Mouse (Mus musculus) midbrain, embryonic 14.5 days (tissue): ENCODE measurements at regions not wholly inside any gene's neighbourhood (a gene's known extent, or its start where the extent isn't known, plus 50 kb on each side); places are given as distances from the start of the nearest gene placed in this dataset.
"Not testable (repeated sequence)": the region's sequence is repeated elsewhere in the genome, so short reads cannot be mapped to it uniquely, and the experiment has no call there.

ENCODE experiments used
- ATAC-seq: fragments of 200-750 bp; cut with Nextera tagmentation; 2 replicates; pipeline ENCODE4 v1.8.0; 2017; ENCODE audit warnings: moderate number of reproducible peaks, moderate library complexity; ENCODE audit not compliant: low FRiP score, low TSS enrichment
- DNase-seq: peaks from one replicate; pipeline ENCODE4 v3.0.0-alpha.2; 2015
- H3K27ac ChIP-seq: fragments of 300-500 bp; sonication (generic); replicated peaks from 2 replicates; pipeline ENCODE4 v1.5.1; 2014; ENCODE audit warnings: mild to moderate bottlenecking, low read depth, low read length, moderate library complexity
- H3K27me3 ChIP-seq: fragments of 300-500 bp; sonication (generic); 2 replicates; pipeline ENCODE4 v1.6.1; 2014; ENCODE audit warnings: low read length, control low read depth, mixed read lengths; ENCODE audit not compliant: control insufficient read depth, insufficient read depth
- H3K36me3 ChIP-seq: fragments of 300-500 bp; sonication (generic); 2 replicates; pipeline ENCODE4 v1.6.1; 2014; ENCODE audit warnings: low read length, control low read depth; ENCODE audit not compliant: control insufficient read depth, insufficient read depth
- H3K4me1 ChIP-seq: fragments of 300-500 bp; sonication (generic); 2 replicates; pipeline ENCODE4 v1.6.1; 2014; ENCODE audit warnings: mild to moderate bottlenecking, antibody characterized with exemption, low read length, control low read depth; ENCODE audit not compliant: control insufficient read depth, insufficient read depth
- H3K4me2 ChIP-seq: fragments of 300-500 bp; sonication (generic); 2 replicates; pipeline ENCODE4 v1.6.1; 2014; ENCODE audit warnings: mild to moderate bottlenecking, low read length, moderate library complexity
- H3K4me3 ChIP-seq: fragments of 300-500 bp; sonication (generic); replicated peaks from 2 replicates; pipeline ENCODE4 v1.5.1; 2014; ENCODE audit warnings: low read depth, low read length
- H3K9ac ChIP-seq: fragments of 300-500 bp; sonication (generic); replicated peaks from 2 replicates; pipeline ENCODE4 v1.6.1; 2014; ENCODE audit warnings: mild to moderate bottlenecking, low read length, moderate library complexity
- H3K9me3 ChIP-seq: fragments of 300-500 bp; sonication (generic); 2 replicates; pipeline ENCODE4 v1.6.1; 2016; ENCODE audit warnings: low read length, control low read depth, mixed read lengths; ENCODE audit not compliant: control insufficient read depth
- WGBS: fragments of 180-500 bp; shearing (Covaris S2); extraction: QIAGEN DNeasy Blood & Tissue Kit; methylation state at CpG from one replicate; pipeline ENCODE4 v1.1.7; 2014; 5-methylcytosine and 5-hydroxymethylcytosine counted together

DNA sequence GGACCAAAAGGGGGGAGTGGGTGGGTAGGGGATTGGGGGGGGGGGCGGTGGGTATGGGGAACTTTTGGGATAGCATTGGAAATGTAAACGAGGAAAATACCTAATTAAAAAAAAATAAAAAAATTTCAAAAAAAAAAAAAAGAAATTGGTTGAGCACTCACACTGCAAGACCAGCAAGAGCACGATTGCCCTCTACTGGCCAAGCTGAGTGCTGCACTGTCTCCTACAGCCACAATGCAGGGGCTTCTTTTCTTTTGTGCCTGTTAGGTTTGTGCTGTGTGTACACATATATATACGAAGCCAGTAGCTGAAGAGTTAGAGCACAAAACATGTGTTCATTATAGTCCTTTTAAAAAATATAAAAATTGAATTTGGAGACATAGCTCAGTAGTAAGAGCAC, 55.6 kb downstream of the Mup20 start:
- Histone ChIP-seq H3K4me3 (no peak overlapping the region), H3K27me3 (no peaks in the 10 kb centered on the region), H3K36me3 (no peaks in the 10 kb centered on the region), H3K4me1 (no peaks in the 10 kb centered on the region), H3K4me2 (no peak overlapping the region), H3K9me3 (no peaks in the 10 kb centered on the region), H3K9ac (no peak overlapping the region), H3K27ac (no peak overlapping the region)
- no peak for ATAC-seq
- peak; percentile 59 for DNase-seq
- 34% methylated on average over 4 of the region's 4 CpGs for WGBS

DNA sequence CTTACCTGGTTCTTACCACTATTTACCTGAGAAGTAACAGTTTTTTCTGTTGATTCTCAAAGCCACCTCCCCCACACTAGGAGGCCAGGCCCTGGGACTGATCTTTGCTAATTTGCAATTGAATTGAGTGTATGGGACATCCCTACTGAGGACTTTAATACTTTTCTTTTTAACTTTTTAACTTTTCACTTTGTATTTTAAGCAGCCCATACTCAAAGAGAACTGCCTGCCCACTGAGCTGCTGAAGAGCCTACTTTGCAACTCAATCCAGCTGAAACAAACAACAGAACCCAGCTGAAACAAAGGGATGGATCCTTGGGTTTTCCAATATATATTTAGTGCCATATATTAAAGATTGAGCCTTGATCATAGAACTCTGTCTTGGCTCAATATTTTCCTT, 64.0 kb downstream of the Mup20 start:
- H3K9me3 ChIP-seq, DNase-seq, H3K27ac ChIP-seq, H3K4me2 ChIP-seq, ATAC-seq, H3K4me1 ChIP-seq, H3K36me3 ChIP-seq, H3K4me3 ChIP-seq, H3K9ac ChIP-seq, H3K27me3 ChIP-seq: not testable (repeated sequence)

GRCm38 (mm10) chr4:61976159-61976558, 77.8 kb downstream of the Mup20 start:
- 94% methylated on average over 7 of the region's 7 CpGs for WGBS
- Histone ChIP-seq H3K27me3 (no peaks in the 10 kb centered on the region), H3K4me3 (no peak overlapping the region), H3K9me3 (no peaks in the 10 kb centered on the region), H3K27ac (no peak overlapping the region), H3K4me1 (no peaks in the 10 kb centered on the region), H3K36me3 (no peaks in the 10 kb centered on the region), H3K9ac (no peak overlapping the region), H3K4me2 (no peak overlapping the region)
- DNase-seq (no peak), ATAC-seq (no peak)

DNA sequence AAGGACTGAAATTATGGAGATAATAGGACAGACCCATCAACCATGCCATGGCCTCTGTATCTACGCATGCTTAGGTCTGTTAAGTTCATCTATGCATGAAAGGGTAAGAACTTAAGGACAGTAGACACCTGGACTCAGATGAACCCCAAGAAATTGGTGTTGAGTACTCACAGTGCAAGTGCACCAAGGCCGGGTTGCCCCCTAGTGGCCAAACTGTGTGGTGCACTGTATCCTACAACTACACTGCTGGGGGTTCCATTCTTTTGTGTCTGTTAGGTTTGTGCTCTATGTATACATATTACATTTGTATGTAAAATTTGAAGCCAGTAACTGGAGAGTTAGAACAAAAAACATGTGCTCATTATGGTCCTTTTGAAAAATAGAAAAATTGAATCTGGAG, 80.7 kb downstream of the Mup20 start:
- DNase-seq (peak; percentile 29), ATAC-seq (no peak)
- Histone ChIP-seq H3K4me3 (no peak overlapping the region), H3K36me3 (no peaks in the 10 kb centered on the region), H3K4me2 (no peak overlapping the region), H3K4me1 (no peaks in the 10 kb centered on the region), H3K9ac (no peak overlapping the region), H3K27me3 (no peaks in the 10 kb centered on the region), H3K9me3 (no peaks in the 10 kb centered on the region), H3K27ac (no peak overlapping the region)
- WGBS = 59% methylated on average over 2 of the region's 2 CpGs

- Histone ChIP-seq H3K9me3 (no peaks in the 10 kb centered on the region), H3K4me1 (no peaks in the 10 kb centered on the region), H3K9ac (no peak overlapping the region), H3K27ac (no peak overlapping the region), H3K4me3 (no peak overlapping the region), H3K27me3 (no peaks in the 10 kb centered on the region), H3K36me3 (no peaks in the 10 kb centered on the region), H3K4me2 (no peak overlapping the region)
- no peak for DNase-seq
- ATAC-seq = no peak
- whole genome bisulfite sequencing = 57% methylated on average over 1 of the region's 1 CpGs
Measured at GRCm38 (mm10) chr4:61969691-61970090, 84.3 kb downstream of the Mup20 start.

- WGBS = 77% methylated on average over 6 of the region's 6 CpGs
- not testable (repeated sequence) for H3K9me3 ChIP-seq
Measured at GRCm38 (mm10) chr4:61967674-61968073, 86.3 kb downstream of the Mup20 start.

DNA sequence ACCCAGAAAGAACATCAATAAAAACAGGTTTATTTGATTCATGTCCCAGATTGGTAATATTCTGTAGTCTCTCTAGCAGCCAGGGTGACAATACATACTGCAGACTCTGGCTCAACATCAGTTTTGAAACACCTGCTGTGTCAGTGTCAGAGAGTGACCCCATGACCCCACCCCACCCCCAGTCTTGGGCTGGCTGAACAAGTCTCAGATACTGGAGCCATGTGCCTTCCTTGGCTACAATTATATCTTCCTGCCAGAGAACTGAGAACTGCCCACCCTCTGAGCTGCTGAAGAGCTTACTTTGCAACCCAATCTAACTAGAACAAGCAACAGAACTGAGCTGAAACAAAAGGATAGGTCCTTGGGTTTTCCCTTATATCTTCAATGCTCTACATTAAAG, 91.6 kb downstream of the Mup20 start:
- no peaks in the 10 kb centered on the region for H3K36me3 ChIP-seq
- H3K9ac ChIP-seq = no peak overlapping the region
- no peaks in the 10 kb centered on the region for H3K9me3 ChIP-seq
- H3K4me2 ChIP-seq = no peak overlapping the region
- H3K4me1 ChIP-seq = no peaks in the 10 kb centered on the region
- H3K4me3 ChIP-seq = no peak overlapping the region
- ATAC-seq (no peak), DNase-seq (no peak)
- H3K27me3 ChIP-seq = no peaks in the 10 kb centered on the region
- H3K27ac ChIP-seq = no peak overlapping the region

More at GRCm38 (mm10) chr4:61967674-61968073, 86.3 kb downstream of the Mup20 start:
- H3K4me1 ChIP-seq, H3K36me3 ChIP-seq, H3K4me3 ChIP-seq, H3K4me2 ChIP-seq, ATAC-seq, DNase-seq, H3K27ac ChIP-seq, H3K27me3 ChIP-seq, H3K9ac ChIP-seq: not testable (repeated sequence)
